Mouse (Mus musculus) retina, postnatal 7 days (tissue): ENCODE data around the gene Znrf3.
A peak's percentile ranks its signal among the peaks of the same experiment; 100 is the strongest.
"Not testable (repeated sequence)": the region's sequence is repeated elsewhere in the genome, so short reads cannot be mapped to it uniquely, and the experiment has no call there.

ENCODE experiments used
- DNase-seq: peaks from one replicate; pipeline ENCODE4 v3.0.0-alpha.2; 2012; ENCODE audit warnings: low read depth, low spot score

Gene Znrf3

DNA sequence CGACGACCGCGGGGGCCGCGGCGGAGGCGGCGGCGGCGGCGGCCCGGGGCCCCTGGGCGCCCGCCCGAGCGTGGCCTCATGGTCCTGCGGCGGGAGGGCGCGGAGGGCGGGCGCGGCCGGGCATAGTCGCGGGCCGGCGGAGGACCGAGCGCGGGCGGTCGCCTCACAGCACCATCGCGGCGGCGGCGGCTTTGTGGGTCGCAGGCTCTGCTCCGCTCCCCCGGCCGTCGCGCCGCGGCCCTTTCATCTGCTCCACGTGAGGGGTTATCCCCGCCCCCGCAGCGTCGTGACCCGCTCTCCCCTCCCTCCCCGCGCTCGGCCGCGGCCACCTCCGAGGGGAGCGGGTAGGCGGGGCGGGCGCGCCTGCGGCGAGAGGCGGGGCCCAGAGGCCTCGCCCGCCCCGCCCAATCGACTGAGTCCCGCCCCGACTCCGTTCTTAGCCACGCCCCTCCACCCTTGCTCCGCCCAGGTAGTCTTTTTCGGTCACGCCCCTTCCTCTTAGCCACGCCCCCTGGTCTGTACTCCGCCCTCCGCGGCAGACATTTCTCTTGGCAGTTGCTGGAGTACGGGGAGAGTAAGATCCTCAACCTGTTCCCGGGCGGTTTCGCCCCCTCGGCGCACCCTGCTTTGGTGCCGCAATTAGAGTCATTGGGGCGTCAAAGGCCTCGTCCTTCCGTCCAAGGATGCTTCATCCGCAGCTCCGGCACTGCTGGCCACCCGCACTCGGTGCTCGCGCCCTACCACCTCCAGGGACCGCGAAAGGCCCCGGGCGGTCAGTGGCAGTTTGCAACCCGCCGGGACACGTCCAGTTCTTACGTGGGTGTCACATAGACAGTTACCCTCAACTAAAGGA is at the start of gene Znrf3:
TSS of gene Znrf3 (minus strand) at position 249 of the 853 bp plus-strand sequence.
- peak; percentile 87 for DNase-seq

- no peak for DNase-seq
Measured at GRCm38 (mm10) chr11:5493869-5494268, 49.2 kb upstream of the Znrf3 start.

DNA sequence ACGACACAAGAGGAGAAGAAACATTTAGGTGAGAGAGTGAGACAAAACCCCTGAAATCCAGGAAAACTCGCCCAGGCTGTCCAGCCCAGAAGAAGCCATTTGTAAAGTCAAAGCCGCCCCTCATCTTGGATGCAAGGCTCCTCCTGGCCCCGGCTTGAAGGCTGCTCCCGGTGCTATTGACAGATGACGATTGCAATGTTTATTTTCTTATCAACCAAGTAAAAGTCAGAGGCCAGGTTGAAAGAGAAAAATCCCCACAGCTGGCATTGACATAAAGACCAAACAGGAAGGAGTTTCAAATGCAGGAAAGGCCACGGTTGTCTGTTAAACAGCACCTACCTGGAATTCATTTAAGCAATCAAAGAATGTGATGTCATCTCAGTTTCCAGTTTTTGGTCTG is 47.3 kb upstream of the Znrf3 start:
- no peak for DNase-seq

DNA sequence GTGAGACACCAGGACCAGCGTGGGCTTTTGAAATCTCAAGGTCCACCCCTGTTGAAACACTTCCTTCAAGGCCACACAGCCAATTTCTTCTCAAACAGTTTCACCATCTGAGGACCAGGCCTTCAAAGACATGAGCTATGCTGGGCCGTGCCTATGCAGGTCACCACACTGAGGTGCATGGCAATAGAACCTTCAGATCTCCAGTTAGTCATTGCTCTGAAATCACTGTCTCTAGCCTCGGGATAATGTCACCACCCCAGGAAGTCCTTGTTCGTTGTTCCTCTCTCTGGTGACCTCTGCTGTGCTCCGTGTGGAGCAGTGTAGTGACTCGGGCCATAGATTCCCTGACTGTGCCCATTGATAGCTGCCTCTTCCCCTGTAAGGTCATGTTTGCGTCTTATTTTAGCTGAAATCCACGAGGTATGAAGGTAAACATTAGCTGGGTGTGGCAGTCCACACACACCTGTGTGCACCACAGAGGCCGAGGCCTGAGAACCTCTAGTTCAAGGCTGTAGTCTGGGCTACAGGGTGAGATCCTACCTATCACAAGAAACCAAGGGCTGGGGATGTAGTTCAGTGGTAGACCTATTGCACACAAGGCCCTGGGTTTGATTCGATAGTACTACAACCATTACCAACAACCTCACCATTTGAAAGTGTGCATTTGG is 46.5 kb upstream of the Znrf3 start:
- DNase-seq = no peak

DNA sequence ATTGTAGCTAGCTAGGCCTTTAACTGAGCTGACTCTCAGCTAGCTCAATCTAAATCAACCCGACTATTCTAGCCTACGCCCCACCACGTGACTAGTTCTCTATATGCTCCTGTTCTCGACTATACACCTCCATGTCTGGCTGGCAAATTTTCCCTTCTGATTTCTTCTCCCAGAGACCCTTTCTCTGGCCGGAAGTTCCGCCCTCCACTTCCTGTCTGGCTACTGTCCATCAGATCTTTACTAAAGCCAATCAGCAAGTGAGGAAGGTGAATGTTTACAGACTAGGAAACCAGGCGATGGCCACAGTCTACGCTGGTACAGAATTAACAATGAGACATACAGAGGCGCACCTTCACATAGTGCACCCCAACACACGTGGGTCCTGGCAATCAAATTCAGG is 44.8 kb upstream of the Znrf3 start:
- DNase-seq = not testable (repeated sequence)

DNA sequence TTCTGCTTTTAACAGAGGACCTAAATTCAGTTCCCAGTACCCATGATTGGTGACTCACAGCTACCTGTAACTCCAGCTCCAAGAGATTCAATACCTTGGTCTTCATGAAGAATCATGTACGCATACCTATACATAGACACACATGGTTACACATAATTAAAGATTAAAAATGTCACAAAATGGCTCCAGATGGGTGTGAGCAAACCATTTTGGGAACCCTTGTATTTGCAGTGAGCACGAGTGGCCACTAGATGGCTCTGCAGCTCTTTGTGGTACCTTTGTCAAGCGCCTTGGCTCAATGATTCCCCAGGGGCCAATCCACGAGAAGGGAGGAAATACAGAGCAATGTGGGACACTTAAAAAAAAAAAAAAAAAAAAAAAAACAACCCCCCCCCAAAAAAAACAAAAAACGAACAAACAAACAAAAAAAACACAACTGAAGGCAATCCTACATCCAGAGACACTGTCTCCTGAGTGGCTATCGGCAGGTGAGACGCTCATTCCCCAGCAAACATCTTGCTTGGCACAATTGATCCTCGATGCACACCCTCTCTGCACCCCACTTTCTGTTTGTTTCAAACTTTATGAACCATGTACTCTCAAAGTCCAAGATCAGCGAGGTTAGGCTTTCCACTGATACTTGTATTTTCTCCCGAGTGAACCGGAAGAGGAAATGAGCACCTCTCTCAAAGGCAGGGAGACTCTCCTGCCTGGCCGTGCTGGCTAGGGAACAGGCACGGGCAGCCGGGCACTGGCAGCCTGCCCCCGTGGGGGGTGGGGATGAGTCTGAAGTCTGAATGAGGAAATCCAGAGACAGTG is 40.8 kb upstream of the Znrf3 start:
- peak; percentile 79 for DNase-seq

GRCm38 (mm10) chr11:5482581-5482980 is 37.9 kb upstream of the Znrf3 start:
- DNase-seq = no peak

DNA sequence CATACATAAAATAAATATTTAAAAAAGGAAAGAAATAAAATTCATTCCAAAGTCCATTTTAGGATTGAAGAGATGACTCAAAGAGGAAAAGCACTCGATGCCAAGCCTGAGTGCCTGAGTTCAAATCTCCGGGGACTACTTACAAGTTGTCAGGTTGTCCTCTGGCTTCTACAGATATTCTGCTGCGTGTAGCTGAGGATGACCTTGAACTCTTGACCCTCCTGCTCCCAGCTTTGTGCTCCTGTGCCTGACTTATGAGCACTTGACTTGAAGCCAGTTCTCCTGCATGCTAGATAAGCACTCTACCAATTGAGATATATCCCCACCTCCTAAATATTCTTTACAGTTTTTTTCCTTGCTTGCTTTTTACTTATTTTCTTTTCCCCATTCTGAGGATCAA is 34.2 kb upstream of the Znrf3 start:
- no peak for DNase-seq

DNA sequence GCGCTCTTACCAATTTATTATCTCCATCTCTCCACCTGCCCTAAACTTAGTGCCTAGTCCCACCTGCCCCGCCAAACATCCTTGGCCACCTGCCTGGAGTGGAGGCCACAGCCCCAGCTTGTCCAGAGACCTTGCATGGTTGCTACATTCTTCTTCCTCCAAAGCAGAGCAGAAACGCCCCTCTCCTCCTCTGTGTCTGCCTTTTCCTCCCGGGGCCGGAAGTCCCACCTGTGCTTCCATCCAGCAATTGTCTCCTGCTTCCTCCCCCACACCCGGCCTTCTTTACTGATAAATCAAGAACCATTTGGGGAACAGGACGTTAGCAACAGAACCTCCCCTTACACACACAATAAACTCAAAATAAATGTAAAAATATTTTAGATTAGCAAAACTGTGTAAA is 33.5 kb upstream of the Znrf3 start:
- DNase-seq = no peak

DNA sequence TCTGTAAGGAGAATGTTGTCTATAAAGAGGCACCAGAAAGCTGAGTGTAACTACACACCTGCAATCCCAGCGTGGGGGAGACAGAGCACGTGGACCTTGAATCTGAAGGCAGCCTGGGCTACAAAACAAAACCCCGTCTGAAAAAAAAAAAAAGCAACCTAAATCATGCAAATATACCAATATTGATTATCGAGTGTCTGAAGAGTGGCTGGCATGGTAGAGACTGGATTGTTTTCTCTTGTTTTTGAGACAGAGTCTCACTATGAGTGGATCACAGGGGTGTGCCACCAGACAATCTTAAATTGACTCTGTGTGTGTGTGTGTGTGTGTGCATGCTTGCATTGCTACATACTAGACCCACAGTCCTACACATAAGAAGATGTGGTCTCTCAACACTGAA is 32.2 kb upstream of the Znrf3 start:
- no peak for DNase-seq

DNA sequence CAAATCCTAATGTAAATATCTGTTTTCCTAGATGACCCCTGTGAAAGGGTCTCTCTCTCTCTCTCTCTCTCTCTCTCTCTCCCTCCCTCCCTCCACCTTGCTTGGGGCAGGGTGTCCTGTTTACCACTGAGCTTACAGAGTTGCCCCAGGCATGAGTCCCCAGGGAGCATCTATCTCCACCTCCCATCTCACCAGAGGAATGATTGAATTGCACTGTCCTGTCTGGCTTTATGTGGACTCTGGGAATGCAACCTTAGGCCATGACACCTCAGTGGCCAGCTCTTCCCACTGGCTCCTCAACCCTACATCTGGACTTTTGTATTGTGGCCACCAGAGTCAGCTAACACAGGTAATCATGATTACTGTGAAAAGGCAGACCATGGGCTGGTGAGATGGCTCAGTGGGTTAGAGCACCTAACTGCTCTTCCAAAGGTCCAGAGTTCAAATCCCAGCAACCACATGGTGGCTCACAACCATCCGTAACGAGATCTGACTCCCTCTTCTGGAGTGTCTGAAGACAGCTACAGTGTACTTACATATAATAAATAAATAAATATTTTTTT is 31.0 kb upstream of the Znrf3 start:
- DNase-seq = not testable (repeated sequence)

DNA sequence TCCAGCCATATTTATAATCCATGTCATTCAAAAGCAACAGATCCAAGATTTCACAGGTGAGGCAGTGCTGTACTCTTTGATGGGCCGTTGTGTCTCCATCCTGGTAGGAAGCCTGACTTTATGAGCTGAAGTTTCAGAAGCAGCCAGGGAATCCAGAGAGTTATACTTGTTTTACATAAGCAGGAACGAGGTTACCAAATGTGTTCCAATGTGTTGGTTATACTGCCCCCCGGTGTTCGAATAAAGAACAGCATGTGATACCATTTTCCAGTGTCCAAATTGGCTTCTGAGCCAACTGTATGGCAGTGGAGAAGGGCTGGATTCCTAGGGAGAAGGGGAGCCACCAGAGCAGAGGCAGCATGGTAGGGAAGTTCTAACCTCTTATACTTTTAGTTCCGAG is 29.5 kb upstream of the Znrf3 start:
- DNase-seq = peak; percentile 64

DNA sequence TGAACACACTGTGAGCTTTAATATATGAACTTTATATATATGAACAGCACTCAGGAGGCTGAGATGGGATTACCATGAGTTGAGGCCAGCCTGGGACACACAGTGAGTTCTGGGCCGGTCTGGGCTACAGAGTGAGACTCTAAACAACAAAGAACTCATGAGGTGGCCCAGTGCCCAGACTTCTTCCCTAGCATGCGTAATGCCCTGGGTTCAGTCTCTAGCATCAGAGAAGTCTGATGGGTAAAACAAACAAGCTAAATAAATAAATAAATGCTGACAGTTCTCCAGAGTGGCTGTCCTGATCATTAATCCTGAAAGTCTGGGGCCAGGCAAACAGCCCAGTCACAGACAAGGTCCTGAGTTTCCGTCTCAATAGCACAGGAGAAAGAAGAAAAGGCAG is 25.4 kb upstream of the Znrf3 start:
- no peak for DNase-seq

GRCm38 (mm10) chr11:5469084-5469483 is 24.4 kb upstream of the Znrf3 start:
- DNase-seq = no peak

GRCm38 (mm10) chr11:5468471-5468870 is 23.8 kb upstream of the Znrf3 start:
- no peak for DNase-seq

DNA sequence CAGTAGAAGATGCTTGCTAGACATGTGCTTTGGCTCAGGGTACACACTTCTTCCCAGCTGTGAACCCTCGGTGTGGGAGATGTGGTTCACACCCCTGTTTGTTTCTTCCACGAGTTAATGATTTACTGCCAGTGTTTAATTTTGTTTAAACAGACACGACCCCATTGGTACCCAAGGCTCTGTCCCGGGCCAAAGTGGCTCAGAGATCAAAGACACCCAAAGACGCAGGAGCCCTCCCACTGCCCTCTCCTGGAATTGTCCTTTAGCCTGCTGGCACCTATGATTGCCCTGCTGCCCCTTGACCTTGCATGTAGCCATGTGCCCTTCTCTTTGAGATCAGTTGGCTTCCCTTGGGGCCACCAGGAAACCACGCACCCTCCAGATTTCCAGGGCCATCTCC is 7.3 kb upstream of the Znrf3 start:
- no peak for DNase-seq

GRCm38 (mm10) chr11:5451341-5451740 is 6.7 kb upstream of the Znrf3 start:
- DNase-seq = no peak

- DNase-seq = no peak
Measured at GRCm38 (mm10) chr11:5450701-5451100, 6.1 kb upstream of the Znrf3 start.

GRCm38 (mm10) chr11:5445452-5445953 is 856 bp upstream of the Znrf3 start:
- DNase-seq = no peak

DNA sequence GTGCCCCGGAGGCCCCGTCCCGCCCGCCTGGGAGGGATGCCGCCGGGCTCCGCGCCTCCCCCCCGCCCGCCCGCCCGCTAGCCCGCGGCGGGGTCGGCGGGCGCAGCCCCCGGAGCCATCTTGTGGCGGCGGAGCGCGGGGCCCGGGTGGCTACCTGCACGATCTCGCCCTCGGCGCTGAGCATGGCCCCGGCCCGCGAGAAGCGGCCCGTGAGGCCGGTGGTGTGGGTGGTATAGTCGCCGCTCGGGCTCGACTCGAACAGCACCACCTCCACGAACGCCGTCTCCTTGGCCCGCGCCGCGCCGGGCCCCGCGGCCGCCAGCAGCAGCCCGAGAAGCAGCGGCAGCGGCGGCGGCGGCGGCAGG is 431 bp downstream of the Znrf3 start:
- peak; percentile 2 for DNase-seq

DNA sequence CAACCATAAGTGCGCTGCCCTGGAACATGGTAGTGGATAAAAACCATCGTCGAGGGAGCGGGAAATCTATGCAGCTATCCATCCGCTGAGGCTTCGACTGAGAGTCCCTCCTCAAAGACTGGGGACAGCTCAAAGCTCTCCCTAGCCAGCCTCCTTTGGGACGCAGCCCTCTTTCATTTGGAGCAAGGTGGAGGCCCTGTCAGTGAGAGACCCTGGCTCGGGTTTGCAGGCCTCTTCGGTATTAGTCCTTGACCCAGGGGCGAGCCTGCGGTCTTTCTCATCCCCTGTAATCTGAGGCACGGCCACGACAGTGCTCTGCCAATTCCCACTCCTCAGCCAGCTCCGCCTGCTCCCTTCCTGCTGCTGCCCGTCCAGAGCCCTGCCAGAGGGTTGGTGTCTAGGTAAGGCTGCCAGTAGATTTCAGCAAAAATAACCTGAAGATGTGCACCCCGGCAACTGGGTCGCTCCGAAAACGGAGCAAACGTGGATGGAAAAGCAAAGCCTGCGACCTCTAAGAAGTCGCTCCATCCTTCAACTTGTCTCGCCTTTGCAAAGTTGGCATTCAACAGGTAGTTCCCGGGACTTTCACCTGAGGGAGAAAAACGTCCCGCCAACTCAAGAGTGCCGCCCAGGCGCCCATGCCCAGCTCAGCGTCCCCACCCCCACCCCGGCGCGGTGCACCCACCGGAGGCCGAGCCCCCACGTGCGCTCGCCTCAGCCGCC is 975 bp downstream of the Znrf3 start:
- peak; percentile 3 for DNase-seq
